Mouse (Mus musculus) granulocyte monocyte progenitor cell, adult 5-6 weeks (primary cell): ENCODE measurements around the gene Apoa5. TPM values are rescaled to one million over a fixed set of nuclear protein-coding genes. Genes with fewer than 3 reads are reported as not detected.

Experiments
- total RNA-seq, 2 experiments: library from RNA; stranded (forward) in 1 of 2; stranded (reverse) in 1 of 2; fragments of 200-712, 200-1000 nt in 1 of 2; fragments of >200 nt in 1 of 2; fragmentation: Nextera tagmentation in 1 of 2; gene quantifications; 2 replicates each; pipeline ENCODE4 v1.2.3; 2014 to 2017

Apoa5 gene
- total RNA-seq, 2 experiments from 2014 or later, result not detected

Other genes starting within 250 kb of the Apoa5 start
- not detected in 2 replicates for gene Apoa1, start 40.1 kb upstream of the Apoa5 start, total RNA-seq (2014; fragmentation: Nextera tagmentation)
- gene Apoa1, start 40.1 kb upstream of the Apoa5 start, total RNA-seq (2017), result not detected in 2 replicates
- gene Apoc3, start 33.0 kb upstream of the Apoa5 start, total RNA-seq (2014; fragmentation: Nextera tagmentation), result not detected in 2 replicates
- not detected in 2 replicates for gene Apoc3, start 33.0 kb upstream of the Apoa5 start, total RNA-seq (2017)
- gene Apoa4, start 27.9 kb upstream of the Apoa5 start, total RNA-seq (2014; fragmentation: Nextera tagmentation), result not detected in 2 replicates
- not detected in 2 replicates for gene Apoa4, start 27.9 kb upstream of the Apoa5 start, total RNA-seq (2017)
- 28.1 and 50.4 TPM in 2 replicates for gene Zpr1, start 4.4 kb downstream of the Apoa5 start, total RNA-seq (2014; fragmentation: Nextera tagmentation)
- gene Zpr1, start 4.4 kb downstream of the Apoa5 start, total RNA-seq (2017), result 36.1 and 42.8 TPM in 2 replicates
- gene Bud13, start 14.4 kb downstream of the Apoa5 start, total RNA-seq (2014; fragmentation: Nextera tagmentation), result 22.3 and 28.0 TPM in 2 replicates
- gene Bud13, start 14.4 kb downstream of the Apoa5 start, total RNA-seq (2017), result 15.6 and 16.2 TPM in 2 replicates
- not detected in 2 replicates for gene 4931429L15Rik, start 51.4 kb downstream of the Apoa5 start, total RNA-seq (2014; fragmentation: Nextera tagmentation)
- not detected in 2 replicates for gene 4931429L15Rik, start 51.4 kb downstream of the Apoa5 start, total RNA-seq (2017)